Mouse (Mus musculus) cerebellum, postnatal 25 days (tissue): ENCODE data around the gene Pkhd1.
"Not testable (repeated sequence)": the region's sequence is repeated elsewhere in the genome, so short reads cannot be mapped to it uniquely, and the experiment has no call there.

Experiments
- DNase-seq, 2 experiments: peaks; one replicate each; pipeline ENCODE4 v3.0.0; 2021; ENCODE audit warnings: mixed read lengths in 2 of 2

The Pkhd1 gene

DNA sequence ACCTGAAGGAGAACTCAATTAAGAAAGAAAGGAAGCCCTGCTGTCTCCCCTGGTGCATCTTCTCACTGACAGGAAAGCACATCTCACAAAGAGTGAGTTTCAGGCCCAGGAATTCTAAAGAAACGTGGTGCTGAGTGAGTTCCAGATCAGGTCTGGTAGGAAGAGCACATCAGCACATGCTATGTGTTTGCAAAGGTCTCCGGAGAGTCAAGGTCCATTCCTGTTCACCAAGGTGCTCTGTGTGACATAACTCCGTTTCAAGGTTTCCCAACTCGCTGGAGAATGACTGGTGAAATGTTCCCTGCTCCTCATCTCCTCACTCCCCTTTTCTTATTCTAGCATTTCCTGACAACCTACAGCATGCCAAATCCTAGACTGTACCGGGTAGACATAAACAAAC is 357.5 kb downstream of the Pkhd1 start:
- no peak for DNase-seq

DNA sequence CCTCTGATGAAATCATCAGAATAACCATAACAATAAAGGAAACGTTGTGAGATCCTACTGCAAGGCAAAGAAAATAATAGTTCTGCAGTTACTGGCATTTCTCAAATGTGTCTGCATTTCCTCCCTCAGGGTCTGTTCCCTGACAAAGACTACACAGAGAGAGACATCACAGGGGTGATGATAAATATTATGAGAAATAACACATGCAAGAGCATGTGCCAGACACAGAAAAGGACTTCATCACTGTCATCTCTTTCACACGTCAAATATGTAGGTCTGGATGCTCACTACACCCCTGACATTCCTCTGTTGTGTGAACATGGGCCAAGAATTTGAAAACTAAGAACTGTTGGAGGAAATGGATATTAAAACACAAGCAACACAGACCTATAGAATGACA is 369.7 kb downstream of the Pkhd1 start:
- no peak for DNase-seq

DNA sequence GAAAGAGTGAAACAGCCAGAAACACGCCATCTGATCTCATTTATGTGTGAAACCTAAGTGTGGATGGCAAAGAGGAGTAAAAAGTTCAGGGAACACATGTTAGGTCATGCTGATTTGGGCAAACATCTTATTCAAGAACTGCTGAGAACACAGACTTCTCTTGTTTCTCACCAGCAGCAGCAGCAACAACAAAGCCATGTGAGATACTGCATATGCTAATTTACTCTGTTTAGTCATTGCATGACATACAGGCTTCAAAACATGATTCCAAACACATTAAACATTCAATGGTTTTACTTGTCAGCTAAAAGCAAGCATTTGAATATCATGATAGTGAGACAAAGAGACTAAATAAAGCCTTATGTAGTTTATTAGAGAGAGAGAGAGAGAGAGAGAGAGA is 401.2 kb downstream of the Pkhd1 start:
- DNase-seq, result no peak

DNA sequence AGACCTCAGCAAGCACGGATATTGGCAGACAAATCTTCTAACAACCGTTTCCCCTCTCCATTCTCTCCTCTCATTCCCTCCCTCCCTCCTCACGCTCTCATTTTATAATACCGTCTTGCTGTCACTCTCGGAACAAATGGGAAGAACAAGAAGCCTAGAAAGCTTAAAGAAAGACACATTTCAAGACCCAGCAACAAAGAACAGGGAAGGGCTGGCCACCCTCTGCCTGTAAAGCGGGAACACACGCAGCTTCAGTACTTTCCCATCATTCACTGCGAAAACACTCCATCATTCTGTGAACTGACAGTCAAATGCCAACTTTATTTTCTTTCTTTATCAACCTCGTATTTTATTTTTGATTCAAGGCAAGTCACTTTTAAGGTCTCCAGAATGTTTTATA is 427.4 kb downstream of the Pkhd1 start:
- no peak for DNase-seq

DNA sequence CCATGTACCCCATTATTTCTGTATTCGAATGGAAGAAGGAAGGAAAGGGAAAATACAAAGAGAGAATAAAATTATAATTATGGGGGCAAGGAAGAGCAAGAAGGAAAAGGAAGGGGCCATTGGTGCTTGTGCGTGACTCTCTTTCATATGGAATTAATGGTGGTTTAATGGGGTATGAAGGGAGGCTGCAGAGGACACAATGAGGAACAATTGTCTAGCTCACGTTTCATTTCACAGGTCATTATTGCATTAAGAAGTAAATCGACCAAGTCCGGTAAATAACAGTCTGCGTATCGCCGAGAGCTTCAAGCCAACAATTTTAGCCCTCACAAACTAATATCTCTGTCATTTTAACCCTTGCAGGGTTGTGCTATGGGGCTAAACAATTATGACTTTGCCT is 437.7 kb downstream of the Pkhd1 start:
- no peak for DNase-seq

DNA sequence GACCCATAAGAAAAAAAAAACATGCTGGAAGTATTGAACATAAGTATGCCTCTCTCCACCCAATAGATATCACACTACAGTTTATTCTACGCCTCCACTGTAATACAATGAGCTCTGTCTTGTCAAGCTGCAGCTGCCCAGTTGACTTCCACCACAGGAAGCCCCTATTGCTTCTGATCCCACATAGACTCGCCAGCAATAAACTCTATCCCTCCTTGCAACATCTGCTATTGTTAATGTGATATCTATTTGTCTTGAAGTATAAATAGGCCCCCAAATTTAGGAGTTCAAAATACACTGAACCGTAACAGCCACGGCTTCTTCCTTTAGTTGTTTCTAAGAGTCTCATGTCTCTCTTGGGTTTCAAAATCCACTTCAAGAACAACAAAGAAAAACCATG is 446.7 kb downstream of the Pkhd1 start:
- DNase-seq, result no peak

DNA sequence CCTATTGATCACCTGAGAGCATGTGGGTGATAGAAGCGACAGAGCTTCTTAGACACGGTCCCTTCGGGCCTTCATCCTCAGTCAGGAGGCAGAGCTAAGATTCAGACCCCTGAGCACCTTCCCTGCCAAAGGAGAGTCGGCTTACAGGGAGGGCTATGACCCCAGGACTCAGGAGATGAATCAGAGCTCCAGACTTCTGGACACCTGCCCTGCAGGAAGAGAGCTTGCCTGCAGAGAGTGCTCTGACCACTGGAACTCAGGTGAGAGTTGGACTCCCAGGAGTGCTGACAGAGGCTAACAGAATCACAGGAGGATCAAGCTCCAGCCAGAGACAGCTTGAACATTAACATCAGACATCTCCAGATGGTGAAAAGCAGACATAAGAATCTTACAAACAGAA is 467.2 kb downstream of the Pkhd1 start:
- DNase-seq, result not testable (repeated sequence)

DNA sequence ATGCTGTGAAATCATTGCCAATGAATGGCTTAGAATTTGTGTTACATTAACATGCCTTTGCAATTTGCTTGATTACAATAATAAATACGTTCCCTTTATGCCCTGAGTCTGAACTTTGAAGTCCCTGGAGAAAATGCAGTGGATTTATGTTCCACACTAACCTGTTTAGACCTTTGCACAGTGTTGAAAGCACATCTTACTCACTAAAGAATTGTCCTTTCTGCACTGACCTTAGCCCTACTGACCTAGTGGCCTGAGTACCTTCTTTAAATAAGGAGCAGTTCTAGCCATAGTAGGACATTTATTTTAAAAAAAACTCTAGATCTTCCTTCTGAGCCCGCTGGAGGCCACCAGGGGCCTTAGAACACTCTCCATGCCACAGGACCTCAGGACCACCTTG is 467.8 kb downstream of the Pkhd1 start:
- DNase-seq, result no peak

DNA sequence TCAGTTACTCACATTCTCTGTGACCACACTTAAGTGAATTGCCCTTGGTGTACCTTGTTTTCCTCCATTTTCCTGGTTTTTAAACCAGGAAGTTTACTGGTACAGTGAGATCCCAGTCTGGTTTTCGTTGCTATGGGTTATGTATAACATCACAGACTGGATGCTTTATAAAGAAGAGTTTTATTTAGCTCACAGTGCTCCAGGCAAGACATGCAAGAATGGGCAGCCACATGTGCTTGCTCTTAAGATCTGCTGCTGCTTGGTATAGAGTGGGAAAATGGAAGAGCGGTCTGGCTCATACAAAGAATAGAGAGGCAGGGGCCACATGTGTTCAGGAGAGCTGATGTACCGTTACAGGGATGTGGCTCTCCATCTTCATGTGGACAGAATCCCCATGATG is 481.7 kb downstream of the Pkhd1 start:
- no peak for DNase-seq

DNA sequence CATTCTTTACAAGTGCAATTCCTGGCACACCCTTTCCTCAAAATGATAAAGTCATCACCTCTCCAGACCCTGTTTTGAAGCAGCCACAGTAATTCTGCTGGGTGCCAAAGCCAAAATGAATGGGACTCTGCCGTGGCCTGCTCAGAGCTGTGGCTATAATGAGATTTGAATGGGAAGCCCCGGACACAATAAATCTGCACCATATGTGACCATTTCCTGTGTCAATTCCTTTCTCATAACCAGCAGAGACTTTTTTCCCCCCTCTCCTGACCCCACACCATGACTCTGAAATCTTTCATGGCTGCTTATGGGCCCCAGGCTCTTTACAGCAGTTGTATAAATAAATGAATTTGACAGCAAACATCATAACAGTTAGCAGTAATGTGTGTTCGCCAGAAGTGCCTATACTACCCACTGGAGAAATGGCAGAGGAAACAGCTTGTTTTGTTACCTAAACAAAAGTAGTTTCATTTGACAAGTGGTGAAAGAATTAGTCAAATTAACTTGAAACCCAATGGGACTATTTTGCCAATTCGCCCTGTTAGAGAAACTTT is 482.7 kb downstream of the Pkhd1 start:
- no peak for DNase-seq

DNA sequence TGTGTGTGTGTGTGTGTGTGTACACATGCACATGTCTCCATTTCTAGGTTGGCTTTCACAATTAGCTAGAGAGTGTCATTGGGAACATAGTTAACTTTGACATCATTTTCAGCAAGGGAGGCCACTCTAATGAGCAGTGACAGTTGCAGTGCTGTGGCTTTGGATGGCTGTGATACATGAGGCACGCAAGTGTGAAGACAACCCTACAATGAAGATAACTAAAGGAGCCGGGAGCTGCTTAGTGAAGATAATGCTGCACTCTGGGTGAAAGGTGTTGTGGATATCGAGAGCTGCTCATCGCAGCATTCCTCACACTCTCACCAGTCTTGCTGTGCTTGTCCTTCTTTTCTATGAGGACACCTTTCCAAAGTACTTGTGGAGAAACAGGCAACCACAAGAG is 484.2 kb downstream of the Pkhd1 start:
- DNase-seq, result no peak

DNA sequence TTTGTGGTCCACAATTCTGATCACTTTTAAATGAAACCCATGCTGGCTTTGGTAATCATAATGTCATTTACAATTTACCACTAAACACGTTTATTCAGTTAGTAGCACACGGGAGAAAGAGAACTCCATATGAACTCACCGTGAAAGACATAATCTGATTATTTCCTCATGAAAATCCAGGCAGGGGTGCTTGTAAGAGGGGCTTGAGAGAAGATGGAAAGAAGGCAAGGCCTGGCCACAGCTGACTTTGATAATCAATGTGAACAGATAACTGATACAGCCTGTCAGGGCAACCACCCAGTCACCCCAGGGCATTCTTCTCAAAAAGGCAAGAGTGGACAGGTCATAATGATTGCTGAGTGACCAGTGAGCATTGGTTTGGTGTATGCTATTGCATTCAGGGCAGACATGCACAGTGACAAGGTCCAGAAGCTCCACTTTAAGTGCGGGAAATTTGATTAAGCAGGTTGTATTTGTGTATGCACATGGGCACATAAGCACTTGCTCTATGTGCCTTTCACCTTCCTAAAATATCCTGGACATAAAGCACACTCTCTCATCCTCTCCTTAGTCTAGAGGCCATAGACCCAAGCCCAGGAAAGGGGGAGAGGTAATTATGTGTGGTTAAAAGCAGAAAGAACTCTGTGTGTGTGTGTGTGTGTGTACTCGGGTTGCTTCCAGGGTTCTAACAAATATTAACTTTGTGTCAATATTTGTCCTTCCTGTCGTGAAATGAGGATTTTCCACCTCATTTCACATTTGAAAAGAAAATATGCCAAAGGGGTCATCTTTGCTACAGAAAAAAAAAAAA is 485.9 kb downstream of the Pkhd1 start:
- no peak for DNase-seq

DNA sequence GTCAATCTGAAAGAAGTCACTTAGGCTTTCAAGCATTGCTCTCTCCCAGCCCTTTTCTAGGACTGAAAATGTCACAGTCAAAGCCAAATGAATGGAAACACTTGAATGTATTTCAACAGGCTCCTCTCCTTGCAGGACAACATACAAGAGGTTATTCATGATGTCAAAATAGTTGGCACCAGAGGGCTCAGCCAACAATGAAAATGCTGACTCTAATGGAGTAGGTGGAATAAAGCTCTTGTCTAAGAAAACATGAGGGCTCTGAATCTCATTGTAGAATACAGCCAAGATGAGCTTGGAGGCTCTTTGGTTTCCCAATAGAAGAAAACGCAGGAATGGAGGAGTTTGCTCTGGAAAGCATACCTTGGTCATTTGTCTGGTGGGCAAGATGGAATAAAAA is 500.5 kb downstream of the Pkhd1 start:
- no peak for DNase-seq

DNA sequence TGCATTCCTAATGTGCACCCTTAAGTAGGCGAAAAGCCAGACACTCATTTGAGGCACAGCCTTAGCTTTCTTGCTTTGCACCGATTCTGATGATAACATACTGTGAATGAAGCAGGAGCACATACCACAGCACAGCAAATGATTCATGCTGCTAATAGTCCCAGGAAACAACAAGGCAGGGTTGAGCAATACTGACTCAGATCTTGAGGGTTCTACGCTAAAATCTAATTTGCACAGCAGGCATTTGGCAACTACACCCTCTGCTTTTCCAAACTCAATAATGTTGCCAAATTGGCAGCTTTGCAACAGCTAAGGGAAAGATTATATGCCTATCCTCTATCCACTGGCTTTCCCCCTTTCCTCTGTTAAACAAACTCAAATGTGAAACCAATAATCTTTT is 548.1 kb downstream of the Pkhd1 start:
- peak; percentile 5 to 12 for DNase-seq

DNA sequence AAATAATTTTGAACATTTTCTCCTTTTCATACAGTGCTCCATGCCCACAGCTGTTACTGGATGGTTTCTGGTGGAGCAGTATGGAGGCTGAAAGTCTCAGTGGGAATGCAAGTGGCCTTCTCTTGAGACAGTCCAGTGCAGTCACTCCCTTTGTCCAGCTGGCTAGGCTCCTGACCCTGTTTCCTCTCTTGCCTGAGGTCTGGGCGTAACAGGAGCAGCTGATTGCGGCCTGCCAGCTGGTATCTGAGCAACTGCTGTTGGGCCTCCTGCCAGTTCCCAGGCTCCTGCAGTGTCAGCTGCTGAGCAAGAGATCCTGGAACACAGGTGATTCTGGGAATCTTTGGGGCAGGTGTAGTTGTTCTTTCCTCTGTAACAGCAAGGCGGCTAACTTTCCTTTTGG is 559.6 kb downstream of the Pkhd1 start:
- DNase-seq, result peak in 1 of 2 experiments; percentile 41

DNA sequence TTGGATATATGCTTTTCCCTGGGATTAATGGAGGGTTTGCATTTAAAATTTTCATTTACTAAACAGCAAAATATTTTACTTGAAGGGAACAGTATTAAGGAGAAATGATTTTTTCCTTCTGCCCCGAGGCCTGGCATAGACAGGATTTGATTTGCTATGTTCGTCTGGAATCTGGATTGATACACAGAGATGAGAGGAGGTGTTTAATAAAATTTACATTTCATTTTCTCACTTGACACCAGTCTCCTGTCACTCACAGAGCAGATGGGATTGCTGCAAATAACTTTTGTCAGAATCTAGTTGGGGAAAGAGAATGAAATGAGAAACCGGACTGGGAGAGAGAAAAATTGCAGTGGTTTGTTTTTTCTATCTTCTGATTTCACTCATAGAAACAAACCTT is 578.5 kb downstream of the Pkhd1 start:
- DNase-seq, result no peak

DNA sequence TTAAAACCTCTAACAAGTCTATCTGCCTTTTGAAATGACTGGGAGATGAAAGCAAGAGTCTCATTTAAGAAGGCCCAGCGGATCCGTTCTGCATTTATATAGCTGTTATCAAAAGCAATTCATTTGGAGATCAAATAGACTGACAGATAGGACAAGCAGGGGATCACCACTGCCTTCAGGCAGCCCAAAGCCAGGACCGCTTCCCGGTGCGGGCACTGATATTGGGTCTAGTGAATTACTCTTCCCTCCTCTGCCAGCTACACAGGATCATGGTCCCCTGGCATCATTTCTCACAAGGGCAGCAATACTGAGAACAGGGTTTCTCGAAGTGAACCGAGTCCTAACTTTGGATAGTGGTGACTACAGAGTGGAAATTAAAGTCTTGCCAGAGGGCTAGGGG is 582.6 kb downstream of the Pkhd1 start:
- DNase-seq, result no peak

DNA sequence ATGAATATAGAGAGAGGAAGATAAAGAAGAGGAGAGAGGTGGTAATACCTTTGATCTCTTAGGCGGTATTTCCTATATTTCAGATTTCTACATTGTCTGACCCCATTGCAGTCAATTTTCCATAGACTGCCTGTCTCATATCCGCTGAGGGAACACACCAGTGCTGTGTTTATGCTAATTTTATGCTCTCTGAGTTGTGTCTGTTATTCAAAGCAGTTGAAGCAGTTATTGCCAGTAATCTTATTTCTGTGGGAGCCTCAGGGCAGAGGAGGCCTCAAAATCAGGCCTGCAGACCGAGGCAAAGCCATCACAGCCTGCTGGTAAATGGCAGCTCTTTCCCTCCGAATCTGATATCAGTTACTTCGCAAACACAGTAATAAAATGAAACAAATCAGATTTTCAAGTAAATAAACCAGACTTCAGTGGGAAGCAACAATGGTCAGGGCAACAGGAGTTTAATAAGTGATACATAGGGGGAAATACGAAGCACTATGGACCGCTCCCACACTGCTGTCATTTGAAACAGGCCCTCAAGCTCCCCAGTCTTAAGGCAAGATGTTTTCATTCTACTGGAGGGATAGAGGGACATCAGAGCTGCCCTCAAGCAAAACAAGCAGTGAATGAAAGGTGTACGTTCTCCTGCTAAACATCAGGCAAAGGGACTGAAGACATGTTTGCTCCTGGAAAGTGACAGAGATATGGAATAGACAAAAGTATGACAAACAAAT is 599.5 kb downstream of the Pkhd1 start:
- no peak for DNase-seq

DNA sequence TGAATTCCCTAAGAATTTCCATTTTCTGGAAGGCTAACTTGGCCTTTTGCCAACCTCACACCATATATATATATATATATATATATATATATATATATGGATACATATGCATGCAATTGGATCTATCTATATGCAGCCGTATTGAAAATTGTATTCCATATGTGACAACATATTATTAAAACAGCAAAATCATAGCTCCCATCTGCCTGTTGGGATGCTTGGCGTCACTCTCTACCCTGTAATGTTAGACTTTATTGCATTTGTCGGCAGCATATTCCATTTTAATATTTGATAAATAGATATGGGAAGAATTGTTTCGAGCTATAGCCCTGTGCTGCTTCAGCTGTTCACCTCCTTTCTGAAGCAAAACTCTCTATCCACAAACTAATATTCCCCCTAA is 600.2 kb downstream of the Pkhd1 start:
- no peak for DNase-seq
